Mouse (Mus musculus) right cerebral cortex, postnatal 14 days (tissue): ENCODE measurements around the gene Nae1.

Source experiments
- DNase-seq: peaks from one replicate; pipeline ENCODE4 v3.0.0; 2022

The Nae1 gene

DNA sequence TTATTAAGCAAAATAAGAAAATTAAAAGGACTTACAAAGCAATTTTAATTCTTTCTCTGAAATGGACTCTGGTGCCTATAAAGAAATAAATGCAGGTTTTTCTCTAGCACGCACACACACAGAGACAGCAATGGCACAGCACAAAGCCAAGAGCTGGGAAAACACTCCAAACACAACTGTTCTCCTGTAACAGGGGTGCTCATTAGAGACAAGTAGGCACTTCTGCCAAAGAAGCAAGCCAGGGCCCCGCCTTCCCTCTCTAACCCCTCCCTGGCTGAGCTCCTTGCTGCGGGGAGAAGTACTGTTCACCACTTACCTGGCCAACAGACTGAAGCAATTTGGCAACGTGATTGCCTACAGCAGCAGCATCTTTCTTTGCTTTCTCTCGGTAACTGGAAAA is 16.6 kb downstream of the Nae1 start:
- no peak for DNase-seq

DNA sequence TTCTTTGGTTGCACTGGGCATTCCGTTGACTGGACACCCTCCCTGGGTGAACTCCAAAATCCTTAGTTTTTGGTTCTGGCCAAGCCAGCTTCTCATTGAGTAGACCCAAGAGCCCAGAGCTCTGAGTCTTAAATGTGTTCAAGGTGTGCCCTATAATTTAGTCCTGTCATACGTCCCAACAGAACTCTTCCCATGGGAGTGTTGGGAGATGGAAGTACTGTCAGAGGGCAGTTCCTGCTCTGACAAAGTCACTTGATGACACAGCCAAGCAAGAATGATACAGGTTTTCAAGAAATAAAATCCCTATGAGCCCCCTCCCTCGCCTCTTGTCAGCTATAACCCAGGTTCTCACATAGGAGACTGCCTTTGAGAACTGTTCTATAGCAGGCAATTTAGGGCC is 24.3 kb downstream of the Nae1 start:
- DNase-seq, result no peak

DNA sequence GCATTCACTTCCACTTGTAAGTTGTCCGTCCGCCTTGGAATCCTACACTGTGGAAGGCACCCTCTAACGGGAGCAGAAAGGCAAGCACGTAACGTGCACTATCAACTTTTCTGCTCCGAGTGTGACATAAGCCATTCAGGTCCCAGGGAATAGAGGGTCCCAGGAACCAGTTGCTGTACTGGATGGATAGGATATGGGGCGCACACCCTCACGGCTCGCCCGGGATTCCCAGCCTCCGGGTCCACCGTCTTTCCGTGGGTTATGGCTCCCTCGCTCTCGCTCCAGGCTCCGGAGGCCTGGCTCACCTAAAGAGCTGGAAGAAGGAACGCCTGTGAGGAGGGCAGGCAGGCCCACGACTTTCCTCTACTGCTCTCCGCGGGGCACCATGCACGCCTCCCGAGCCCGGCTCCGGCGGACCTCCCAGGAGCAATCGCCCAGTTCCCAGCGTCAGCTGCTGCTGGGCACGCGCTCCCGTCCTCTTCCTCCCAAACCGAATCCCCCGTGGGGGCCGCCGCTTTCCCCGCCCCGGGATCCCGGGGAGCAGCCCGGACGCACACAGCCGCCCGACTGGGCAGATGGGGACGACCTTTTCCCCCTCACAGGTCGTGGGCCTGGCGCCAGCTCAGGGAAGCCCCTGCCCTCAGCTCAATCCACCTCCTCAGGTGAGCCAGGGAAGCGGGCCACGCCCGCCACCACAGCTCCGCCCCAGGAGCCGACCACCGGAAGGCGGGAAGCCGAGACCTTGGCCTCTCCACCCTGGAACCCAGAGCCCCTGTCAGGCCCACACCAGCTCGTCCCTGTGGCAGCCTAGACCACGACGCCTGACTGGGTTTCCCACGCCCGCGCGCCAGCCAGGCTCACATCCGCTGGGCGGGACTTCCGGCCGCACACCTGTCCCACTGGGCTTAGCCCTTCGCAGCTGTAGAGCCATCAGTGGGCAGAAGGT is 25.1 kb downstream of the Nae1 start, which contains the start of gene Terb1:
TSS of gene Terb1 (minus strand) at position 850 of the 946 bp plus-strand sequence.
- peak; percentile 54 for DNase-seq

DNA sequence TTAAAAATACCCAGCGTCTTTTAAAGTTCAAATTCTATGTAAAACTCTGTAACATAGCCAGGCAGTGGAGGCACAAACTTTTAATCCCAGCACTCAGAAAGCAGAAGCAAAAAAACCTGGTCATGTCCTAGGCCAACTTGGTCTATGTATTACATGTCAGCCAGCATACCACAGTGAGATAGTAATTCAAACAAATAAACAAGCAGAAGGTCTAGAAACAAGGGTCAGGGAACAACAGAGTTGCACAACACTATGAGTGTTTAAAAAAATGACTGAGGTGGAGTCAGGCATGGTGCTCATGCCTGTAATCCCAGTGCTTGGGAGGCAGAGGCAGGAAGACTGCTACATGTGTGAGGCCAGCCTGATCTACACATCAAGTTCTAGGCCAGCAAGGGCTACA is 55.3 kb downstream of the Nae1 start:
- DNase-seq, result no peak

DNA sequence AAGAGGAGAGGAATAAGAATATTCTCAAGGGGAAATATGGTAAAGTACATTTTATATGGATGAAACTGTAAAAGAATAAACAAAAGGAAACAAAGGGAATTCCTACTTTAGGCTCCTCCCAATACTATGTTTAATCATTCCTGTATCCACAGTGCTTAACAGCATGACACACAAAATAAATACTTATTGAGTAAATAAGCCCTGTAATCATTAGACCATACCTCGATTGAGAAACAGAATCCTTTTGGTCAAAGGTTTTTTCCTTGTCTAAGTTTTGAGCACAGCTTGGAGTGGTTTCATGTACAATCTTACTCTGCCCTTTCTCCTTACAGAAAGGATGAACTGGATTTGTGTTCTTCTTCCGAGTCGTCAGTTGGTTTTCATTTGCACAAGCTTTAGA is 62.0 kb downstream of the Nae1 start:
- no peak for DNase-seq

DNA sequence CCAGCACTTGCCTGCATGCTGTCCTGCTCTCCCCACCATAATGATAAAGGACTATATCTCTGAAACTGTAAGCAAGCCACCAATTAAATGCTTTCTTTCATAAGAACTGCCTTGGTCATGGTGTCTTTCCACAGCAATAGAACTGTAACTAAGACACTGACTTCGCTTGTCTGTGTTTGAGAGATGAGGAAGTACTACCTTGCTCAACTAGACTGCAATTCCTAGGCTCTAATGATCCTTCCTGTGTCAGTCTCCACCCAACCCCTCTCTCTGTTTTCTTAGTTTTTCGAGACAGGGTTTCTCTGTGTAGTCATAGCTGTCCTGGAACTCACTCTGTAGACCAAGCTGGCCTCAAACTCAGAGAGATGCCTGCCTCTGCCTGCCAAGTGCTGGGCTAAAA is 67.0 kb downstream of the Nae1 start:
- no peak for DNase-seq
